Mouse (Mus musculus) CD4-positive, CD25-positive, alpha-beta regulatory T cell, adult 4 months (primary cell): Measurements from ENCODE around the gene Cryl1. TPM values are rescaled to one million over a fixed set of nuclear protein-coding genes. Genes with fewer than 3 reads are reported as not detected.

Experiments used
- ATAC-seq: one replicate; pipeline ENCODE4 v1.8.0; 2017
- polyA plus RNA-seq, 2 experiments: library from polyadenylated mRNA; unstranded; fragments of 100-300 nt; shearing (Covaris generic); gene quantifications; one replicate each; pipeline ENCODE4 v1.2.1; 2017

Cryl1 gene
- polyA plus RNA-seq, 2 experiments from 2014 or later, result 19.0 to 33.0 TPM

- no peak for ATAC-seq
These were observed 81.4 kb downstream of the Cryl1 start for GRCm38 (mm10) chr14:57316662-57317600.

GRCm38 (mm10) chr14:57315976-57316375, 82.4 kb downstream of the Cryl1 start:
- no peak for ATAC-seq

- no peak for ATAC-seq
These were observed 82.8 kb downstream of the Cryl1 start for GRCm38 (mm10) chr14:57315551-57315950.

GRCm38 (mm10) chr14:57301600-57302230, 96.6 kb downstream of the Cryl1 start:
- no peak for ATAC-seq

- ATAC-seq, result no peak
These were observed 97.8 kb downstream of the Cryl1 start for GRCm38 (mm10) chr14:57300530-57300929.

- no peak for ATAC-seq
These were observed 100.7 kb downstream of the Cryl1 start for GRCm38 (mm10) chr14:57297672-57298071.

- ATAC-seq, result no peak
These were observed 106.9 kb downstream of the Cryl1 start for GRCm38 (mm10) chr14:57291399-57291942.

- ATAC-seq, result no peak
These were observed 109.2 kb downstream of the Cryl1 start for GRCm38 (mm10) chr14:57289105-57289504.

GRCm38 (mm10) chr14:57283816-57284215, 114.5 kb downstream of the Cryl1 start:
- ATAC-seq, result no peak

- no peak for ATAC-seq
These were observed 115.7 kb downstream of the Cryl1 start for GRCm38 (mm10) chr14:57282591-57282990.

GRCm38 (mm10) chr14:57280835-57281234, 117.5 kb downstream of the Cryl1 start:
- no peak for ATAC-seq

- no peak for ATAC-seq
These were observed 121.8 kb downstream of the Cryl1 start for GRCm38 (mm10) chr14:57276481-57277012.

- ATAC-seq, result no peak
These were observed 126.0 kb downstream of the Cryl1 start for GRCm38 (mm10) chr14:57272341-57272740.

- no peak for ATAC-seq
These were observed 126.5 kb downstream of the Cryl1 start for GRCm38 (mm10) chr14:57271861-57272260.

GRCm38 (mm10) chr14:57268900-57269299, 129.4 kb downstream of the Cryl1 start:
- no peak for ATAC-seq

- no peak for ATAC-seq
These were observed 130.0 kb downstream of the Cryl1 start for GRCm38 (mm10) chr14:57268344-57268743.

GRCm38 (mm10) chr14:57263943-57264342, 134.4 kb downstream of the Cryl1 start:
- no peak for ATAC-seq

GRCm38 (mm10) chr14:57259341-57259740, 139.0 kb downstream of the Cryl1 start:
- ATAC-seq, result no peak

GRCm38 (mm10) chr14:57248661-57249060, 149.7 kb downstream of the Cryl1 start:
- no peak for ATAC-seq

GRCm38 (mm10) chr14:57246575-57246974, 151.8 kb downstream of the Cryl1 start:
- no peak for ATAC-seq

- no peak for ATAC-seq
These were observed 155.4 kb downstream of the Cryl1 start for GRCm38 (mm10) chr14:57242978-57243377.

- no peak for ATAC-seq
These were observed 163.1 kb downstream of the Cryl1 start for GRCm38 (mm10) chr14:57235276-57235675.

- no peak for ATAC-seq
These were observed 163.6 kb downstream of the Cryl1 start for GRCm38 (mm10) chr14:57234711-57235110.
